Mouse (Mus musculus) MN1 (cell line): Measurements from ENCODE around the gene Glis3.

Source experiments
- DNase-seq: peaks from one replicate; pipeline ENCODE4 v3.0.0-alpha.2; 2016; ENCODE audit warnings: low spot score

Glis3 gene

DNA sequence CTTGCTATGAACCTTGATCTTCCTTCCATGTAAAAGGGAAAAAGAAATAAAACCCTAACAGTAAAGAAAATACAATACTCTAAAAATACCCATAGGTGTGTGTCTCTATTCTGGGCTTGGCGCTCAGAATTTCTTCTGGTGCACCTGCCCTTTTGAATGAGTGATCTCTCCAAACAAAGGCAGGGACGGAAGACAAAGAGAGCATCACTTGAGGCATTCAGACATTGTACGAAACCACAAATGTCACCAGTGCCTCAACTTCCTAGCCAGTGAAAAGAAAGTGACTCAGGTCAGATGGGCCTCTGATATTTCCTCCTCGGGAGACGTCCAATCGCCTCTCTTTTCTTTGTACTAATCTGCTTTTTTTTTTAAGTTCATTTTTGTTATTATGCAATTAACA is 201.8 kb downstream of the Glis3 start:
- DNase-seq = no peak

DNA sequence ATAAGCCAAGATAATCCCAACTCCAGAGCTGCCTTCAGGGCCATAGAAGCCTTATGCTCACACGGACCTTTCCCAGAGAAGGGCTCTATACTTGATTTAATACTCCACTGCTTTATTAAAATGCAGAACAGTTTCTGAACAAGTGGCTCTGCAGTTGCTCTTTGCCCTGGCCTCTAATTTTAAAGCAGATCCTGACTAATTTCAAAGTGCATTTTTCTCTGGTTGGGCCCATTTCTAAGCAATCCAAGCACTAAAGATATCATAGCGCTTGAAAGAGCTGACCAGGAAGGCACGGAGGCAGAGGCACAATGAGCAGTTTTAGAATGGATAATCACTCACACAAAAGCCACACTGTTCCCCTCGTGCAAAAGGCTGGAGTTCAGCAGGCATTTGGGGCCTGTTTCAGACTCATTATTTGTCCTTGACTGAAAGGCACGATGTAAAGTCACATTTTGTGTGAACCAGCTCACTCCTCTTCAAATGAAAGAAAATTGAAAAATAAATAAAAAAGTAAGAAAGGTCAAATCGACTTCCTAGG is 202.5 kb downstream of the Glis3 start:
- DNase-seq = no peak

DNA sequence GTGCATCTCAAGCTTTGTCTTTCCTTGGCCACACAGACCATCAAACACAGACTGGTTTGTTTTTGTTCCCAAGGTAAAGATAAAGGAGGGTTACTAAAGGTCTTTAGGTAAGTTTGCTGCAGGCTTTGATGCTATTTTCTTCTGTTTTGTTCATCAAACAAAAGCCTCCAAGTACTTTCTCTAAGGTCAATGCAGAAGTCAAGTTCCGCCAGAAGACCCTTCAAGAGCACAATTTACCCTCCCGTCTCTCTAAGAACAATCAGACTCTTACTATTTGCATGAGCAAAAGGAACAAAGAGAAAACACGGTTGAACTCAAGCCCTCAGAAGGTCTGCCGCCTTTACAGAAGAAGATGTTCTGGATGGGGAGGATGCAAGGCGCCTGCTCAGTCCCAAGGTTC is 206.3 kb downstream of the Glis3 start:
- no peak for DNase-seq

DNA sequence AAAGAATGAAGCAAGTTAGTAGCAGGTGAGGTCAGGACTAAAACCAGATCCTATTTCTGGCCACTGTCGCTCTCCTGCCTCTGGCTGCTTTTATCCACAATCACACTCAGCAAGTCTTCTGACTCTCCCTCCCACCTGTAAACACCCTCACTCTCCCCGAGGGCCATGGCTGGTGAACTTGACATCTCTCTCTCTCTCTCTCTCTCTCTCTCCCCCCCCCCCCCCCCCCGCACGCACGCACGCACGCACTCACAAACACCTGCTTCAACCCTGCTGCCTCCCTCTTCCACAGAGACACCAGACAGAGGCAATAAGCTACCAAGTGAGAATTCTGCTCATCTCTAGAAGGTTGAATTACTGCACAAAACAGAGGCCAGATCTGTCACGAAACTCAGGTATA is 208.7 kb downstream of the Glis3 start:
- no peak for DNase-seq

DNA sequence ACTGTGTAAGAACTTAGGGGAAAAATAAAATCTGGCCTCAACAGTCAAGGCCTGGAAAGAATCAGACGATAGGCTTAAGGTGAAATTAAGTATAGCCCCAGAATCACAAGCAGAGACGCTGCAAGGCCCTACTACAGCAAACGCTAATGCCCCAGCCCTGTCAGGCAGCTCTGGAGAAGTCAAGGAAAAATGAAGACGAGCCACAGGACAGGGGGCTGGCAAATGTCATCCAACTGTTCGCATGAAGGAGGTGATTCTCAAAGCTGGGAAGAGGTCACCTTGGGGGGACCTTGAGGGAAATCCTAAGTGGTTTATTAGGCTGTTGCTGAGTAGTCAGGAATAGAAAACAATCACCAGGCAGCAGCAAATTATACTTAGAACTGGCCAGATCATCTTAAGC is 214.1 kb downstream of the Glis3 start:
- DNase-seq = no peak

DNA sequence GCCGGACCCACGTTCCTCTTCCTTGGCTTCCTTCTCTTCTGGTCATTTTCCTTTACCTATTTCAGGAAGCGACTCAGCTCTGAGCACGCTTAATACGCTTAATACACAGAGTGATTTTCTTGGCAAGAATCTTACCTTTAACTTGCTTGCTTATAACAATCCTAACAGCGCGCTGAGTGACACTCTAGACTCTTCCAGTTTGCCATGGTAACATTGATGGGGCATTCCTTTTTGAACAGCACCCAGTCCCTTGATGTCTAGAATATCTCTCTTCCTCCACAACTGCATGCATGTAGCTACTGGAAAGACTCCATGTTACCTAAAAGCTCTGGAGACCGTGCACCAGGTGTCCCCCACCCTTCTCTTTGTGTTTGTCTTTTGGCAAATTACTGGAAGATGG is 225.5 kb downstream of the Glis3 start:
- no peak for DNase-seq

DNA sequence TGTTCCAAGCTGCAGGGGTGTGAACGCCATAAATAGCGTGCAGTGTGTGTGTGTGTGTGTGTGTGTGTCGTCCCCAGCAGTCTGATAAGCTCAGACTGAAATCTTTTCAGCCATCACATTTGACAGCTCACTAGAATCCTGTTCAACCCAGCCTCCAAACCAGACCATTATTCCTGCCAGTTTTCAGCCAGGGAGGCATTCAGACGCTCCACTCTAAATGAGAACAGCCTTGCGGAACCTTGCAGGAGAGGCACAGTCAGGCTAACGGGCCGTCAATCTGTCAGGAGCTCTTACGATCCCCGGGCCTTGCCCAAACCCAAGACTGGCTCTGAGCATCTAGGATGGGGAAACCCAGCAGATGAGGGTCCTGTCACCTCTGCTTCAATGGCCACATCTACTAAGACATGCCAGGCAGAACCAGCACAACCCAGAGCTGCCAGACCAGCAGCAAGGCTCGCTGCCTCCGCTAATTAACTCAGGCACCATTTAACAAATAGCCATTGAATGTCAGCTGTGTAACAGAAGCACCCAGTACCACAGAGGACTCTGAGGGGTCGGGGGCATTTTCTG is 226.8 kb downstream of the Glis3 start:
- DNase-seq = no peak

DNA sequence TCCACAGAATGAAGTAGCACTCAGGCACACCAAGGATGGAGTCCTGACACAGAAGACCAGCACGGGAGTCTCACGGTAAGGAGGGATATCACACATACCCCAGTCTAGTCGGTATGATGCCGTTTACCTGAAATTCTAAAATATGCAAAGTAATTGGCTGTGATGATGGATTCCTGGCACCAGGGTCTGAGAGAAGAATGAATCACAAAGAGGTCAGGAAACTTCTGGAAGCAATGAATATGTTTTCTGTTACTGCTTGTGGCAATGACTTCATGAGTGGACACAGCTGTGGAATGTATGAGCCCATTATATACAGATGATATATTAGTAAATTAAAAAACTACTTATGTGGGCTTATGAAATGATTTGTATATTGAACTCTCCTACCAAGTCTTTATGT is 231.1 kb downstream of the Glis3 start:
- DNase-seq = no peak

DNA sequence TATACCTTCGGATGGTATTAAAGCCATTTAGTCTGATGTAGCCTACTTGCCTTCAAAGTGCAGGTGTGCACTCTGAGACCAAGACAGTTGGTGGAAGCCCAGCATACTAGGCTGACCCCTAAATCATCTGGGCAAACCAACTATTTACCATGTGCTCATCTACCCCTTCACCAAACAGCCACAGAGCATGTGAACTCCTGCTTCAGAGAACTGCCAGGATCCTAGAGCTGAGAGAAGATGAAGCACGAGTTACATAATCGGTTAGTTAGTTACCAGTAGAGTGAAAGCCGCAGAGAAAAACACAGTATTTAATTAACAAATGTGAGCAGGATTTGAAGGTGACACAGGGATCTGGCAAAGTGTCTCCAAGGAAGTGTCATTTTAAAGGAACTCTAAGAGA is 237.7 kb downstream of the Glis3 start:
- no peak for DNase-seq

DNA sequence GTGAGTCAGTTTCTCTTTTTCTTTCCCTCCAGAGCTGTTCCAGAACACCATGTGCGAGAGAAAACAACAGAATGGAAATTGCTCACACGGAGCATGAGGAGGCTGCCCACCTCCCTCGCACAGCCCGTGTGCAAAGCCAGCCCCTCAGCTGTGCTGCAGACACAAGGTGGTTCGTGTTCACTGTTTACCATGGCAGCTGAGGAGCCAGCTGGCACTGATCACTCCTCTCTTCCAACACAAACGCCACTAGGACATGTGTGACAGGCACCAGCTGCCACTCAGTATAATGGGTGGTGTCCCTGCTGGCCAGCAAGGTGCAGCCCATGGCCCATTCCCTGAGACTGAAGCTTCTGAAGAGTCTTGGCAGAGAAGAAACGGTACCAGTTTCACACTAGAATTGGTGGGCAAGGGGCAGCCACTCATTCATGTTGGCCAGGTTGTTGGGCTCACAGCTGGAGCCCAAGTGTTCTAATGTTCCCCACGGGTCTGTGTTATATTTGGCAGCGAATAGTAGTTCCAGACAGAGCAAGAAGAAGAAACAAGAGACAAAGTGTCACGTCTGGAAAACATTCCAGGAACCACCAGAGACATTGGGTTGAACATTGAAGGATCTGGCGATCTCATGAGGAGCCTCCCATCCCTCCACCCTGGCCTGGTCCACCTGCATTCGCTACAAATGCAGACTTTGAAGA is 243.3 kb downstream of the Glis3 start:
- DNase-seq = no peak

DNA sequence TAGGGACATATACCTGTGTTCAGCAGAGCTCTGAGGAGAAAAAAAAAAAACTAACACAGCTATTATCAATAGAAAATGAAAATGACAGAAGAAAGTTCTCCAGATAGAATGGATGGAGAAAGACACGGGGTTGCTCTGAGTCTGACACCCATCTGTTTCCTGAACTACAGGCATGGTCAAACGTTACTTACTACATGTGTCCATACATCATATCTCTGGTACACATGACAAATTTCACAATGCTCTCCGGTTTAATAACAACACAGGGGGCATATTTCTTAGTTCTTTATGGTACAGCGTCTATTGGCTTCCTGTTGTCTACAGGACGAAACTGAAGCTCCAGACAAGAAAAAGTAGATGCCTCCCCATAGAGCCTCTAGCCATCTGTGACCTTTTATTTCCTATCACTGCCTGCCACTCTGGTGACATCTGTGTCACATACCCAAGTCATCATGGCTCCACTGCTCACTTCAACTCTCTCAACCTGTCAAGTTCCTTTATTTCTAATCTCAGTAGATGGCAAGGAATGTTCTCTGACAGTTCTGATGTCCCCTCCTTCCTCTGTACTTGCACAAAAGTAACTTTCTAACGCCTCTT is 251.6 kb downstream of the Glis3 start:
- DNase-seq = no peak

DNA sequence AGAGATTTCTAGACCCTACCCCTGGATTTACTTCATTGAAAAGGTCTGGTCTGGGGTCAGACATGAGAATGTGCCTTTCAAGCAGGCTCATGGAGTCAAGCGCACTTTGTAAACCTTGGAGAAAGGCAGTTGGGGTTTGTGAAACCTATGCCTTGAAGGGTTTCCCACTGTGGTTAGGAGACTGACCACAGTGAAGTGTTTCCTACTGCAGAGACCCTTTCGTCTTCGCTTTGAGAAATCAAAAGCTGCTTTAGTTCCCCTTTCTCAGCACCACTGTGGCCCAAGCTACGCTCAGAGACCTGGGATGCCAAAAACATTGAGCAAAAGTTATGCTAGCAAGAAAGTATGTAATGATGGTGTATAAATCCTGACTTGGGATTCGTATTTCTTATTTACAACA is 255.7 kb downstream of the Glis3 start:
- no peak for DNase-seq

DNA sequence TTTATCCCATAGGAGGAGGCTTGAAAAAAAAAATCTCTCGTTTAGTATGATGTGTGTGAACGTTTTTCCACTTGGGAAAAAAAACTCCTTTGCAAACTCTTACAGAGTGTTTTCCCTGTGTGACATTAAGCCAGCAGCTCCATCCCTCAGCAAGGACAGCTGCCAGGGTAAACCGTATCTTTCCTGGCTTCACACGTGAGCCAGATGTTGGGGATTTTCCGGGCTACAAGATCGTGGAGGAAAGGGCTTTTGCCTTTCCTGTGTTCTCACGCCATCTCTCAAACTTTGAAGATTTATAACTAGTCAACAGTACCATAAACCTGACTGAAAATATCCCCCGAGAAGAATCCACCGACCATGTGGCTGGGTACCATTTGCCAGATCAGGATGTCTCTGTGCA is 256.9 kb downstream of the Glis3 start:
- no peak for DNase-seq

DNA sequence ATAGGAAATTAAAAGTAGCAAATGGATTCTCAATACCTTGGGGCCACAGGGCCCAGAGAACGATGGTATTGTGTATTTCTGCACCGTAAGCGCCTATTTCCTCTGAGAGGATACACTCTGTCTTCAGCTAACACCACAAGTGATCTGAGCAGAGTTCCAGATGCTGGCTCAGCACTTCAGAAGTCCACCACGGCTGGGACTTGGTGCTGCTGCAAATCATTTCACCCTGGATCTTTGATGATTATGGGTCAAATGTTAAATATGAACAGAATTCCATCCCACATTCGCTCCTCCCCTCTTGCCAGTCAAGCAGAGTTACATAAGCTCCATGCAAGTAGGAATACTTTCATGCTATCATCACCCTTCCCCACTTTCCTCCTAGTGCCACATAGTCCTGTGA is 263.8 kb downstream of the Glis3 start:
- DNase-seq = no peak

DNA sequence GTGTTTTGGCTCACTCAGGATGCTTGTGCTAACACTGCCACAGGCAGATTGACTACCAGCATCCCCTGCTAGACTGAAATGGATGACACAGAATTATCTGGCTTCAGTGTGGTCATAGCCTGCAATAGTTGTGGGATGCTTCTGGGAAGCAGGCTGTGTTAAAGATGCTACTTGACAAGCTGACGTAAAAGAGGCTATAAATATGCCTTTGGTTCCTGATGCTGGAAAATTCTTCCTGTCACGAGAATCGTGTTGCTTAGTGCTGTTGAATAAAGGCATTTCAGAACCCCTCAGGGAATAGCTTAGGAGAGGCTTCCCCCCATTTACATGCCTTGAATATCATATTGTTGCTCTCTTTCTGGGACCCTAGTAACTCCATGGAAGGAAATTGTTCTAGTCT is 271.1 kb downstream of the Glis3 start:
- no peak for DNase-seq

DNA sequence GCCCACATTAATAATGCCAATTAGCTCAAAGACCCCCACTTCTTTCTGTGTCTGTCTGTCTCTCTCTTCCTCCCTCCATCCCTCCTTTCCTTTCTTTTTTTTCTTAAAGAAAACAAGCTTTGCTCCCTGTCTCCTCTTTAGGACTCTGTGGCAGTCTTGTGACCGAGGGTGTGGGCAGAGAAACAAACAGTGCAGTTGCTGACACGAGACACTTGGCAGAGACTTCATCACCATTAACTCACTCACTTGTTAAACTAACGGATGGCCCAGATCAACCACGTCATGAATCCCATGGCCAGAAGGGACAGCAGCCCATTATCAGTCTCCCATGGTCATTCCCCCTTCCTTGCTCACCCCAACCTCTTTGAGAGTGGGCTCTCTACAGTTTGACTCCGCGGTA is 276.9 kb downstream of the Glis3 start:
- DNase-seq = no peak

DNA sequence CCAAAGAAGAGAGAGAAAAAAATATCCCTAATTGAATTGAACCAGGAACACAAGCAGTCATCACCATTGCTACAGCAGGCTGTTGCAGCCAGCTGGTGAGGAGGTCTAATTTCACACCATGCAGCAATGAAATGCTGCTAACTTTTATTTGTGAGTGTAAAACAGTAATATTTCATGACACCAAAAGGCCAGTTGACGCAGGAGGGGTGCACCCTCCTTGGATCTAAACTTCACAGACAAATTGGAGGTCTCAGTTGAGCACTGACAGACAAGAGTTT is 284.4 kb downstream of the Glis3 start:
- DNase-seq = no peak

DNA sequence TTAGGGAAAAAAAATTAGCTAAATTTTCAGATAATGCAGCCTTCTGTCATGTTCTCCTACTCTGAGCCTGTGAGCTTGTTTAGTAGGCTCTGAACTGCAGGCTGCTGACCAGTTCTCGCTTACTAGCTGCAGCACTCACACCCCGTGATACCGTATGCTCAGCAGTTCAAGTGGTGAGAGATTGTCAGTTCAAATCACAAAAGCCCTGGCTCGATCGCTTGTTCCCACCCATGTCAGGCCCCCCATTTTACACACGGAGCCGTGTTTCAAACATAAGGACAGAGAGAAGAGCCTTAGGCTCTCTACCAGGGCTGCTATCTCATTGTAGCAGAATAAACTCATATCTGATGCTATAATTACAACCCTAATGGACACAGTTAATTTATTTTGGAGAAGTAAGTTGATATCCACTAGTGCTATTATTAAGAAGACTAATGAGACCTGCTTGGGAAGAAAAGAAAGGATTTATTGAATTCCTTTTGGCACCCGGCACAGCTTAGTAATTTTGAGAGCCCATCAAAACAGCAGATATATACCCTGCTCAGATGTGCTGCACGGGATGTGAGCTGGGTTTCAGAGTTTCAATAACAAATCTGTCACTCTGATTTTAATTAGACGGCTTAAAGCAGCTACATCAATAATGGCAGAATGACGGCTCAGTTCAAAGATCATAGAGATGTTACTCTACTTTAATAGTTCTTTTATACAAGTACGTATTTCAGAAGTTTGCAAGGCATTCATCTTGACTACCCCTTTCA is 284.9 kb downstream of the Glis3 start:
- no peak for DNase-seq

DNA sequence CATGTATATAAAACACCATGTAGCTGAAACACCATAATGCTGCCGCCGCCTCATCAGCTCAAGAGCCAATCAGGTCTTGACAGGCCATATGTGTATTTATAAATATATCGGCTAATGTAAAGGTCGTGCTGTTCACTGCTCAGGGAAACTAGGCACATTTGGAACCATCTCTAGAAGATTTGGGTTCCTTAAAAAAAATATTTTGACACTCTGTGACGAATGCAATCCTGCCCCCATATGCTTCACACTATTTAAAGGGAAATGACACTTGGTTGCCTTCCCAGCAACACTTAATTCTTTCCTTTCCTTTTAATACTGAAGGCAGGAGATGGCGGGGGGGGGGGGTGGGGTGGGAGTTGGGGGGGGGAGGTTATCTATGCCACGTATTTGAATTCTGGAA is 286.1 kb downstream of the Glis3 start:
- no peak for DNase-seq

DNA sequence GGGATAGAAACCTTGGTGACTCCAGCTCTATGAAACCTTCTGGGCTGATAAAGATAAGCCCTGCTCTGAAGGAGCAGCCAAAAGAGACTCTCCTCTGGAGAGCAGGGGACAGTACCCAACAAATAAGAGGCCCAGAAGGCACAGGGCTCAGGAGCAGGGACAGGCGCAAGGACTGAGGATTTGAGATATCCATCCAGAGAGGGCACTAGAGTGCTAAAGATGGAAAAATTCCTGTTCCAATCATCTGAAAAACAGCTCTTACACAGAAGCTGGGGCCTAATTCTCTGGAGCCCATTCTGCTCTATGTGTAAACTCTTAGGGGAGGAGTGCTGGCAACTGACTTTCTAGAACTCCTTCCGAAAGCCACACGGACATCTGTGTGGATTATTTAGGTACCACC is 287.0 kb downstream of the Glis3 start:
- DNase-seq = no peak

DNA sequence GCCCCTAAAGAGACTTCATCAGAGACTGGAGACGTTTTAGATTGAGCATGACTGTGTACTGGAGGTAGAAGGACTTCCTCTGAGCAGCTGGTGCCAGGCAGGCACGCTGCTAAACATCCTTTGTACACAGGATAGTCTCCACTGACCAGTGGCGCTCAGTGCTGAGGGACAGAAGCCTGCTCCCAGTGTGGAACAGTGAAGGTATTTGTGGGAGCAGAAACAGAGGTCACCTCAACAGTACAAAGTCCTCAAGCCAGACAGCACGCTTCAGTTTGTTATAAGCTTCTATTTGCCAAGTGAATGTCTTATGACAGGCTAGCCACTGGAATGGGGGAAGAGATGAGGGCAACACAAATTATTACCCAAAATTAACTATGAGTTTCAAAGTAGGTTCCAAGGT is 289.0 kb downstream of the Glis3 start:
- DNase-seq = no peak

DNA sequence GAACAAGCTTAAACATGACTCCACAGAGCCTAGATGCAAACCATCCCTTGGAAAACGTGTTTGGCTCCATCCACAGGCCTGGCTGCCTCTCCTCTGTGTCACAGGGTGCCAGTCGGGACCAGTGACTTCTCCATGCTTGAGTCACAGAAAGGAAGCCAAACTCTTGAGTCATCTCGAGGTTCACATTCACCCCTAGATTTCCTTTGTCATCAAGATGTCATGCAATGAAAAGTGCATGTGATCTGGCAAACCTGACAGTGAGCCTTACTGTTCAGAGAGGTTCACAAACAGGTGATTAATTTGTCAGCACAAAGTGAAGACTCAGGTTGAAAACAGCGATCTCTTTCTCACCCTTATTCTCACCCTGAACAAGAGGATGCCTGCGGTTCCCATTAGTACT is 290.7 kb downstream of the Glis3 start:
- DNase-seq = no peak

DNA sequence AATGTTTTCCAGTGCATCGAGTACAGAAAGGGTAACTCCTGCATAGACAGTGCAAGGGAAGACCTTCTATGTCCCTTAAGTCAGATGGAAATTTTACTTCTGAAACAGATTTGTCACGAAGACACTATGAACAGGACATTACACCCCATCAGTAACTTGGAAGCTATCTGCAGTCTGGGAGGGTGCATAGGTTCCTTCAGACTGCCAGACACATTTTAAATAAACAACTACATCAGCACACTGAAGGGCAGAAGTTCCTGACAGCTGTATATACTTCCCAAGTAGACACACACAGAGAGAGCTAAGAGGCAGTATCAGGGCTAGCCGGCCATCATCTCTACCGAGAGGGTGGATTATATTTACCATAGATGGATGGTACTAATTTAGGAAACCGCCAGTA is 296.5 kb downstream of the Glis3 start:
- no peak for DNase-seq
